Mouse (Mus musculus) embryo, embryonic 10.5 days (tissue): Measurements from ENCODE around the gene Irf6.
A peak's percentile ranks its signal among the peaks of the same experiment; 100 is the strongest.

ENCODE experiments used
- DNase-seq: peaks from one replicate; pipeline ENCODE4 v3.0.0-alpha.2; 2015; ENCODE audit warnings: low spot score

Gene Irf6

GRCm38 (mm10) chr1:193152872-193153271 is at the start of gene Irf6:
TSS of gene Irf6 (plus strand) at chr1:193153111.
- peak; percentile 70 for DNase-seq

- no peak for DNase-seq
Observed at GRCm38 (mm10) chr1:193112093-193112492, 40.8 kb upstream of the Irf6 start.

GRCm38 (mm10) chr1:193122793-193123192 is 30.1 kb upstream of the Irf6 start:
- DNase-seq: no peak

GRCm38 (mm10) chr1:193123290-193123689 is 29.6 kb upstream of the Irf6 start:
- DNase-seq: no peak

GRCm38 (mm10) chr1:193125835-193126234 is 27.1 kb upstream of the Irf6 start:
- no peak for DNase-seq

- no peak for DNase-seq
Observed at GRCm38 (mm10) chr1:193128055-193128454, 24.9 kb upstream of the Irf6 start.

GRCm38 (mm10) chr1:193129321-193129720 is 23.6 kb upstream of the Irf6 start:
- no peak for DNase-seq

- peak; percentile 100 for DNase-seq
Observed at GRCm38 (mm10) chr1:193129786-193130455, 23.0 kb upstream of the Irf6 start, which contains the start of gene Diexf. TSS of gene Diexf (minus strand) at chr1:193130272.

DNA sequence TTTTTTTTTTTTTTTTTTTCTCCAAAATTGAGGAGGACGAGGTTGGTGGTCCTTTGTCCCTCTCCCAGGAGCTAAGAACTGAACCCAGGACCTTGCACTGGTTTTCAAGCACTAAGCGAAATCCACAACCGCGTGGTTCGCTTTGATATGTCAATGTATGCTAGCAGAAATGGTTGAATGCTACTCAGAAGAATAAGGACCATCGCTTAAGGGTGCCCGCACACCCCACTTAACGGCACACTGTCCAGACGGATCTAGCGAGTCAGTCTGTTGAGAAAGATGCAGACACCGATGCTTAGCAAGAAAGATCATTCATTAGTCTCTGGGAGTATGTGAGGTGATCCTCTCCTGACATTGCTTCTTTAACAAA is 22.5 kb upstream of the Irf6 start:
- no peak for DNase-seq

GRCm38 (mm10) chr1:193130839-193131238 is 22.1 kb upstream of the Irf6 start:
- no peak for DNase-seq

DNA sequence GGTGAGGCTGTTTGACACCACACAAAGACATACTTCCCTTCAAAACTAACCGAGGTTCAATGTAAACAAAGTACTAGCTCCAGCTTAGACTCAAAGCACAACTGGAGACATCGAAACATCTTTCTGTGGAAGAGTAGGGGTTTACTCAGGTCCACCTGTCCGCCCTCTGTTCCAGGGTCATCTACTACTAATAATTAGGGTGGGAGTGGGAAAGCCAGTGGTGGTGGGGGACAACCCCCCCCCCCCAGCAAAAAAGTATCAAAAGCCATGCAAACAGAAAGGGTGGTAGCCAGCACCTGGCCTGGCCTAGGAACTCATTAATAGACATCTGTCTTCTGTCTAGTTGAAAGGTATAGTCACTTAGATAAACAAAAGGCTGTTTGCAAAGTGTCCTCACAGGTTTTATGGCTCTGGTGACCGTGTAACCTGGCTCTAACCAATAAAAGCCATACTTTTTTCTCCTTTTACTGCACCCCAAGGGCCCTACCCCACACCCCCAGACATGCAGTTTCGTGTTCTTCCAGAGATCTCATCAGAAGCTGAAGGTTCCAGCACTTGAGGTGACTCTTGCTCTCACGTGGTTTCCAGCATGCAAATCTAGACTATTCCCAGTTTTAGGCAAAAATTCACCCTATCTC is 21.5 kb upstream of the Irf6 start:
- DNase-seq: no peak

DNA sequence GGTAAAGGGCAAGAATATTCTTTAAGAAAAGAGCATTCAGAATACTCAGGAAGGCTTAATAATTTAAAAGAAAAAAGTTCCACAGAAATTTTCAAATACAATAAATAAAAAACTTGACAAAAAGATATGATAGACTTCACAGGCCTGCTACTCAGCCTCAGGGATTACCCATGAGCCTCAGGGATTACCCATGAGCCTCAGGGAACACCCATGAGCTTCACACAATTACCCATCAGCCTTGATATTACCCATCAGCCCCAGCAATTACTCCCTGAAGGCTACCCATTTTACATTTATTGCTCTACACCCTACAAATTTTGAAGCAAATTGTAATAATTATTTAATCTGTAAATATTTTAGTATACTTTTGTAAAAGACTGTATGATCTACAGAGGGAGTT is 20.5 kb upstream of the Irf6 start:
- DNase-seq: no peak

DNA sequence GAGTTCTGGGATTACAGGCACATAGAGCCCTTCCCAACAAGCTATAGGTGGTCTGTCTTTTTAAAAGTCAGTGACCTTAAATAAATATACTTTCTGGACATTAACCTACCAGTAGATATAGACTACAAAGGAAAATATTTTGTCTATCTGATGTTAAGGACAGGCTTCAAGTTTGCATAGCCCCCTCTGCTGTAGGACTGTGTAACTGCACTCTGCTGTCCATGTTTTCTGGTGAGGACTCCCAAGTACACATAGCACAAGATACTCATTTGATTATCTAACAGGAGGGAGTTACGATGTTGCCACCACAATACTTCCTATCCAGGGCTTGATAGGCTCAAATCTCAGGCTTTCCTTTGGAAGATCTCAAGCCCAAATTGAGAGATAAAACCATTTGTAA is 19.2 kb upstream of the Irf6 start:
- DNase-seq: peak; percentile 8

- DNase-seq: no peak
Observed at GRCm38 (mm10) chr1:193138087-193138486, 14.8 kb upstream of the Irf6 start.

DNA sequence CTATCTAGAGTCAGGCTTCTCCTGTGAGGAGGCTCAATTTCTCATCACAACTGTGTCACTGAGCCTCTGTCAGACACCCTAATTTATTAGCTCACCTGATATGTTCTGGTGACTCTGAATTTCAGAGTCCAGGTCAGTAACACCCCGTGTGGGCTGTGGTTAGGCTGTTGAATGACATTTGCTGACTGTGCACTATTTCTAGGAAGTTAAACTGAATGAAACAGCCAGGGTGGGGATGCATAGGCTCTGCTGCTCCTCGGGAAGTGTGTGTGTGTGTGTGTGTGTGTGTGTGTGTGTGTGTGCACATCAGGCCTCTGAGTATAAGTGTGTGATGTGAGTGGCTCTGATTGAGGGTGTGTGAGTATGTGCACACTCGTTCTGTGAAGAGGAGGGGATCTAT is 14.2 kb upstream of the Irf6 start:
- DNase-seq: no peak

DNA sequence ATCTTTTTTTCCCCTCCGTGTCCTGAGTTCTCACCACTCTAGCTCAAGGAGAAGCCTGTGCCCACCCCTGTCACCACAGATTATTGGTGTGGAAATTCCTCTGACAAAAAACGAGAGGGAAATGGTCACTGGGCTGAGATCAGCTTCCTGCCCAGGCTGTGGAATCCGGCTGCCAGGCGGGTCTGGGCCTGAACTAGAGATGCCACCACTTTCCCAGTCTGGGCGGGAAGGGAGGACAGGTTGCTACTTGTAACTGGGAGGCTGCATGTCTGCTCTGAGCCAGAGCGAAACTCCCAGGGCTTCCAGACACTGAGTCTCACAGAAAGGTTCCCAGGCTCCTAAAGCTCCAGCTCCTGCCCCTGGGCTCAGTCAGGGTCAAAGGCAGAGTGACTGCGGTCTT is 11.8 kb upstream of the Irf6 start:
- no peak for DNase-seq

DNA sequence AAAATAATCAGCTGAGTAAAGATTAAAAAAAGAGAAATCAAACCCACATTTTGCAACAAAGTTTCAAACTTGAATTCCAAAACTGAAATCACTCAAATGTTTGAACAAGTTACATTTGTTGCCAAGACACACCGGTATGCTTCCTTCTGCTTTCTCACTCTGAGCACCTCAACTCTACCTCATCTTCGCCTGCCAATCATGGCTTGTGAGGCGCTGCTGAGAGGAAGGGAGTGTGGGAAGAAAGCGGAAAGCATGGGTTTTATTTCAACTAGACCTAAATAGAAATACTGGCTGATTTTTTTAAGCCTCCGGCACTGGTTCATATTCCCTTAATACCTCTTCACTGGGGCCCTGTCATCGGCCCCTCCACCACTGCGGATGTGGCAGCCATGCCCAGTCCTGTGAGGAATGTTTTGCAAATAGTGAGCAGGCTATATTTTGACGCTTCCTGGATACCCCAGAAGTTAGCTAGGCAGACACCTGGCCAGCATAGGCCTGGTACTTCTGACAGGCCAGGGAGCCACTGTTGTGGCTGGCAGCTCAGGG is 10.3 kb upstream of the Irf6 start:
- no peak for DNase-seq

DNA sequence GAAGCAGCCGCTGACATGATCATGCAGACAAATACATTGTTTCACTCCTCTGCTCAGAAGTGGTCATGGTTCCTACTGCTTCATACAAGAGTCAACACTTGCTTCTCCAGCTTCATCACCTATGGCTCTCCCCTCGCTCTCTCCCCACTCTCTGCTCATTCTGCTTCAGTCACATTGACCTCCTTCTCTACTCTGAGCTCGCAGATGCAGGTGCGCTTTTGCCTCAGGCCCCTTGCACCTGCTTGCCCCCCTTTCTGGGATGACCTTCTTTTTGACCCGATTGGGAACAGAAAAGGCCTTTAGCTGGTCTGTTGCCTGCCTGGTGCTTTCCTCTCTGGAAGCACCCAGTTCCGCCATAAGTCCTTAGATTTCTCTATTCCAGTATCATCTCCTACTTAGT is 8.4 kb upstream of the Irf6 start:
- no peak for DNase-seq

DNA sequence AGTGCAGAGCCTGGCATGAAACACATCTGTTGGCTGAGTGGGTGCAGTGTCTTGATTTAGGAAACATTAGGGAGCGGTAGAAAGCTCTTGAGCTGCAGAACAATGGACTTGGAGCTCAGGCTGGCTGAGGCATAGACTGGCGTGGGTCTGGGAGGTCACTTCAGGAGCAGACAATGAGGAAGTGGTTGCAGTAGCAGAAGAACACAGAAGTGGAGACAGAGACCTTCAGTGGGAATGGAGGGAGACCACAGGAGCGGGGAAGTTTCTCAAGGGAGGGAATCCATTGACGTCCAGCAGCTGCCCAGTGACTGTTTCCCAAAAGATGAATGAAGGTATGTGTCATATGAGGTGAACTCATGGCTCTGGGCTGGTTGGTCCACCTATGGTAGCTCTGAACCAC is 7.8 kb upstream of the Irf6 start:
- DNase-seq: no peak

GRCm38 (mm10) chr1:193146416-193146815 is 6.5 kb upstream of the Irf6 start:
- DNase-seq: no peak

GRCm38 (mm10) chr1:193149231-193149630 is 3.7 kb upstream of the Irf6 start:
- DNase-seq: no peak

DNA sequence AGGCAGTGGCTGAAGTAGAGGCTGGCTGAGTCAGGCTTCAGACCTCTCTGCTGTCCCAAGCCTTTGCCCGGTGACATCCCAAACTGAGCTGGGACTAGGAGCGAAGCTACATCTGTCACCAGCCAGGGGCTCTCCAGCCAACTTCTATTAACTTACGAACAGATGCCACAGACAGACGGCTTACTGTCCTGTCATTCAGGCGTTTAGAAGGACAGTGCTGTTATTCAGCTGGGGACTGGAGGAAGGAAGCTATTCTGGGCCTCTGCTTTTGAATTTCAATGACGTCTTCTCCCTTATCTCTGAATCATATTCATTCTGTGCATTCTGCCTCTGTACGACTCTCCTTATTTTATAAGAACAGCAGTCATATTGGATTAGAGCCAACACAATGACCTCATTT is 1.8 kb upstream of the Irf6 start:
- no peak for DNase-seq

DNA sequence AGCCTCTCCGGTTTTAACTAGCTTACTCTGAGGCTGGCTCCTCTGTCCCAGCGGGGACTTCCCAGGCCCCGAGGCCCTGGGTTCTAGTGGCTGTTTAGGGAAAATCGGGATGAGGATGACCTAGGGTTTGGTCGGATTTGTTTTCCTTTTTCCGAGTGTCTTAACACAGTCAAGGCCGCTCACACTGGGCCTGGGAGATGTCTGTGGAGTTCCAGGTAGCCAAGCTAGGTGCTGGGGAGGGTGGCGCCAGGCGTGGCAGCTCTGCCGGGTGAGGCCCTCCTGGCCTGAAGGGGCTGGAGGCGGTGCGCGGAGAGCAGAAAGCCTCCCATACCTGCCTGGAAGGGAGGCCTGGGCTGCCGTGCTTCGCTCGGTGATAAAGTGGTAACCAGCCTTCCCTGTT is 650 bp downstream of the Irf6 start:
- DNase-seq: no peak
